Mouse (Mus musculus) spleen, adult 2 months (tissue): Measurements from ENCODE around the gene Gm37240.

Experiments used
- CTCF ChIP-seq: fragments of 200-500 bp; IDR thresholded peaks from 2 replicates; pipeline ENCODE4 v1.5.1; 2011; ENCODE audit warnings: mild to moderate bottlenecking, inconsistent platforms; ENCODE audit not compliant: insufficient read depth, insufficient read length, insufficient replicate concordance; ENCODE audit errors: extremely low read depth
- POLR2A ChIP-seq: fragments of 200-500 bp; IDR thresholded peaks from 2 replicates; pipeline ENCODE4 v1.6.1; 2011; ENCODE audit warnings: low read depth, low read length, inconsistent platforms

DNA sequence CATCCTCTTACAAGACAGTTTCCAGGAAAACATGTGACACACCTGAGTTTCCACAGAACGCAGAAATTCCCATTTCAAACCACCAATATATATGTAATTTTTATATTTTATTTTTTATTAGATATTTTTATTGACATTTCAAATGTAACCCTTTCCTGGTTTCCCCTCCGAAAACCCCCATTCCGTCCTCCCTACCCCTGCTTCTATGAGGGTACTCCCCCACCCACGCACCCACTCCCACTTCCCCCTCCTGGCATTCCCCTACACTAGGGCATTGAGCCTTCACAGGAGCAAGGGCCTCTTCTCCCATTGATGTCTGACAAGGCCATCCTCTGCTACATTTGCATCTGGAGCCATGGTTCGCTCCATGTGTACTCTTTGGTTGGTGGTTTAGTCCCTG is 7.7 kb upstream of the Gm37240 start:
- TF ChIP-seq CTCF (no peak), POLR2A (no peak)
